Mouse (Mus musculus): ENCODE data around the gene Snrpe. TPM values are rescaled to one million over a fixed set of nuclear protein-coding genes. Genes with fewer than 3 reads are reported as not detected.

The Snrpe gene
- total and polyA plus RNA-seq, 2 experiments from 2014 or later, result 89.9 to 362 TPM

DNA sequence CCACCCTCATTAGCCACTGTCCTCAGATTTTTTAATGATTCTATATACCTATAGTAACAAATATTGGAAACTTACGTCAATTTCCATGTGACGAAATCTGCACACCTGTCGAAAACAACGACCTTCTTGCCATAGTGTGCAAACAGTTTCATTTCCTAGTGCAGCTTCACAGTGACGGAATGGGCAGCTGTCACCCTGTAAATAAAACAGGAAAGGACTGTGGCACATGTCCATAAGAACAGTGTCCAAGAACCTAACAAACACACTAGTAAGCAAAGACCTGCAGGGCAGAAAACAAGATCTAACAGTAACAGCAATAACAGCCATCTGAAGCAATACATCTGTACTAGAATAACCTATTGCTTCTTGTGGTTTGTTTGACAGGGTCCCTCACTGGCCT lies 35.6 kb upstream of the Snrpe start:
- H3K4me1 ChIP-seq (ENCODE audit: insufficient read depth, low read length), result no peaks in the 10 kb centered on the region
- H3K9ac ChIP-seq (replicated peaks; ENCODE audit: low read length, poor library complexity, severe bottlenecking), result no peak overlapping the region
- no peak overlapping the region for H3K27ac ChIP-seq (ENCODE audit: low read depth, low read length)
- H3K4me2 ChIP-seq (ENCODE audit: low read depth, low read length, poor library complexity, severe bottlenecking), result no peak overlapping the region
- DNase-seq (ENCODE audit: low spot score) (no peak), ATAC-seq (ENCODE audit: low FRiP score) (no peak)
- H3K36me3 ChIP-seq (ENCODE audit: insufficient read depth, low read length), result peaks cover 40% of the 10 kb centered on the region
- WGBS, result 98% methylated on average over 5 of the region's 5 CpGs
- no peak for TF ChIP-seq CTCF (IDR thresholded peaks at IDR 0.05)
- no peak overlapping the region for H3K4me3 ChIP-seq (ENCODE audit: low read depth, low read length)
- H3K27me3 ChIP-seq (ENCODE audit: insufficient read depth, low read length), result no peaks in the 10 kb centered on the region
- H3K9me3 ChIP-seq (ENCODE audit: low read length), result no peaks in the 10 kb centered on the region

DNA sequence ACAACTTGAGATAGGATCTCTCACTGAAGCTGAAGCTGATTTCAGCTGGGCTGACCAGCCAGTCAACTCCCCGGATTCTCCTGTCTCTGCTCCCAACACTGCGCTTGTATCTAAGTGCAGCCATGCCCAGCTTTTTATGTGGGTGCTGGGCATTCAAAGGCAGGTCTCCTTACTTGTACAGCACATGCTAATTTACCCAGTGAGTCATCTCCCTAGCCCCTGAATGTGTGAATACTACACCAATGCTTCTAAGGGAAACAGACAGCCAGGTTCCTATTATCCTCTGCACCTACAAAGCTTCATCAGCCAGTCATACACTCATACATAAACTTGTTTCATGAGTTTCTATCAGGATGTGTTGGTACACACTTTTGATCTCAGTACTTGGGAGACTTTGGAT lies 31.1 kb upstream of the Snrpe start:
- 86% methylated on average over 2 of the region's 2 CpGs for WGBS
- no peaks in the 10 kb centered on the region for H3K4me1 ChIP-seq (ENCODE audit: insufficient read depth, low read length)
- DNase-seq (ENCODE audit: low spot score) (no peak), ATAC-seq (ENCODE audit: low FRiP score) (no peak)
- no peaks in the 10 kb centered on the region for H3K27me3 ChIP-seq (ENCODE audit: insufficient read depth, low read length)
- H3K4me3 ChIP-seq (ENCODE audit: low read depth, low read length), result no peak overlapping the region
- no peak overlapping the region for H3K27ac ChIP-seq (ENCODE audit: low read depth, low read length)
- TF ChIP-seq CTCF (IDR thresholded peaks at IDR 0.05), result no peak
- no peak overlapping the region for H3K4me2 ChIP-seq (ENCODE audit: low read depth, low read length, poor library complexity, severe bottlenecking)
- H3K9ac ChIP-seq (replicated peaks; ENCODE audit: low read length, poor library complexity, severe bottlenecking), result no peak overlapping the region
- peaks cover 69% of the 10 kb centered on the region for H3K36me3 ChIP-seq (ENCODE audit: insufficient read depth, low read length)
- no peaks in the 10 kb centered on the region for H3K9me3 ChIP-seq (ENCODE audit: low read length)

DNA sequence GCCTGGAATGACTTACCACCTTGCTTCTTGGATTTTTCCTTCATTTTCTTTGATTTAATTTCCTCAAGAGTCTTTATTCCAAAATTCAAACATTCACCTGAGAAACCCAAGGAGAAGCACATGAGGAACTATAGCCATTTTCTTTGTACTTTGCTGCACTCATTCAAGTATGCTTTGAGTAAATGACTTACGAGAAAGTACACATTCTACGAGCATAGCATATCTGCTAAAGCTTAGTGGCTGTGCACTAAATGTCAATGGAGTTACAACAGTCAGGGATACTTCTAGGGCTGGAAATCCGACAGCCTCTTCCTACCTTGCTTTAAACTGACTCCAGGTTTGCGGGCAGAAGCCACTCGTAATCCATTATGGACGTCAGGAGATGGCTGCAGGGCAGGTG lies 28.4 kb upstream of the Snrpe start:
- H3K4me2 ChIP-seq (ENCODE audit: low read depth, low read length, poor library complexity, severe bottlenecking), result no peak overlapping the region
- 92% methylated on average over 6 of the region's 6 CpGs for WGBS
- H3K27ac ChIP-seq (ENCODE audit: low read depth, low read length), result no peak overlapping the region
- ATAC-seq (ENCODE audit: low FRiP score) (no peak), DNase-seq (ENCODE audit: low spot score) (no peak)
- no peak overlapping the region for H3K9ac ChIP-seq (replicated peaks; ENCODE audit: low read length, poor library complexity, severe bottlenecking)
- no peak overlapping the region for H3K4me3 ChIP-seq (ENCODE audit: low read depth, low read length)
- TF ChIP-seq CTCF (IDR thresholded peaks at IDR 0.05), result no peak
- no peaks in the 10 kb centered on the region for H3K4me1 ChIP-seq (ENCODE audit: insufficient read depth, low read length)
- H3K27me3 ChIP-seq (ENCODE audit: insufficient read depth, low read length), result no peaks in the 10 kb centered on the region
- no peaks in the 10 kb centered on the region for H3K9me3 ChIP-seq (ENCODE audit: low read length)
- peaks cover 65% of the 10 kb centered on the region for H3K36me3 ChIP-seq (ENCODE audit: insufficient read depth, low read length)

DNA sequence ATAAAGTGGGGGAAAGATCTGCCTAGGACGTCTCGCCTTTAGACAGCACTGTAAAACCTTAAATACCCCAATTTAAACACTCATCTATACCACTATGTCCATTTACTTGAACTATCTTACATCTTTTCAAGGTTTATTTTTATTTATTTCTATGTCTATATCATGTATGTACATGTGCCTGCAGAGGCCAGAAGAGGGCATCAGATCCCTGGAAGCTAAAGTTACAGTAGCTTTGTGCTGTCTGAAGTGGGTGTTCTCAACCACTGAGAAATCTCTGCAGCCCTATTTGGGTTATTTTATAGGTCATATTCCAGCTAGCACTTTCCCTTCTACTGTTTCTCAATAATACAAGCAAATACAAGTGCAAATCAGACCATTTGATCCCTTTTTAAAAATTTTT lies 22.1 kb upstream of the Snrpe start:
- Histone ChIP-seq H3K36me3 (ENCODE audit: insufficient read depth, low read length) (peaks cover 64% of the 10 kb centered on the region), H3K4me1 (ENCODE audit: insufficient read depth, low read length) (no peaks in the 10 kb centered on the region), H3K4me3 (ENCODE audit: low read depth, low read length) (no peak overlapping the region), H3K4me2 (ENCODE audit: low read depth, low read length, poor library complexity, severe bottlenecking) (no peak overlapping the region), H3K27ac (ENCODE audit: low read depth, low read length) (no peak overlapping the region), H3K9ac (replicated peaks; ENCODE audit: low read length, poor library complexity, severe bottlenecking) (no peak overlapping the region), H3K9me3 (ENCODE audit: low read length) (no peaks in the 10 kb centered on the region), H3K27me3 (ENCODE audit: insufficient read depth, low read length) (no peaks in the 10 kb centered on the region)
- ATAC-seq (ENCODE audit: low FRiP score), result no peak
- DNase-seq (ENCODE audit: low spot score), result peak; percentile 32
- TF ChIP-seq CTCF (IDR thresholded peaks at IDR 0.05), result peak; percentile 67
- 95% methylated on average over 2 of the region's 2 CpGs for WGBS

- DNase-seq (ENCODE audit: low spot score) (no peak), ATAC-seq (ENCODE audit: low FRiP score) (no peak)
- 78% methylated on average over 2 of the region's 2 CpGs for WGBS
- Histone ChIP-seq H3K4me2 (ENCODE audit: low read depth, low read length, poor library complexity, severe bottlenecking) (no peak overlapping the region), H3K9me3 (ENCODE audit: low read length) (no peaks in the 10 kb centered on the region), H3K4me1 (ENCODE audit: insufficient read depth, low read length) (no peaks in the 10 kb centered on the region), H3K36me3 (ENCODE audit: insufficient read depth, low read length) (peaks cover 62% of the 10 kb centered on the region), H3K9ac (replicated peaks; ENCODE audit: low read length, poor library complexity, severe bottlenecking) (no peak overlapping the region), H3K27ac (ENCODE audit: low read depth, low read length) (no peak overlapping the region), H3K4me3 (ENCODE audit: low read depth, low read length) (no peak overlapping the region), H3K27me3 (ENCODE audit: insufficient read depth, low read length) (no peaks in the 10 kb centered on the region)
- TF ChIP-seq CTCF (IDR thresholded peaks at IDR 0.05), result no peak
These were observed 15.0 kb upstream of the Snrpe start for GRCm38 (mm10) chr1:133625052-133625451.

GRCm38 (mm10) chr1:133618311-133618710 lies 8.2 kb upstream of the Snrpe start:
- WGBS, result 88% methylated on average over 8 of the region's 8 CpGs
- H3K9me3 ChIP-seq (ENCODE audit: low read length), result no peaks in the 10 kb centered on the region

More at GRCm38 (mm10) chr1:133618311-133618710, 8.2 kb upstream of the Snrpe start:
- Histone ChIP-seq H3K27me3 (ENCODE audit: insufficient read depth, low read length) (no peaks in the 10 kb centered on the region), H3K4me1 (ENCODE audit: insufficient read depth, low read length) (no peaks in the 10 kb centered on the region), H3K4me3 (ENCODE audit: low read depth, low read length) (no peak overlapping the region), H3K9ac (replicated peaks; ENCODE audit: low read length, poor library complexity, severe bottlenecking) (no peak overlapping the region), H3K36me3 (ENCODE audit: insufficient read depth, low read length) (peaks cover 27% of the 10 kb centered on the region), H3K4me2 (ENCODE audit: low read depth, low read length, poor library complexity, severe bottlenecking) (no peak overlapping the region), H3K27ac (ENCODE audit: low read depth, low read length) (no peak overlapping the region)
- no peak for TF ChIP-seq CTCF (IDR thresholded peaks at IDR 0.05)
- ATAC-seq (ENCODE audit: low FRiP score) (no peak), DNase-seq (ENCODE audit: low spot score) (no peak)
